Mouse (Mus musculus): ENCODE data around the gene Cacna2d1.

Gene Cacna2d1

DNA sequence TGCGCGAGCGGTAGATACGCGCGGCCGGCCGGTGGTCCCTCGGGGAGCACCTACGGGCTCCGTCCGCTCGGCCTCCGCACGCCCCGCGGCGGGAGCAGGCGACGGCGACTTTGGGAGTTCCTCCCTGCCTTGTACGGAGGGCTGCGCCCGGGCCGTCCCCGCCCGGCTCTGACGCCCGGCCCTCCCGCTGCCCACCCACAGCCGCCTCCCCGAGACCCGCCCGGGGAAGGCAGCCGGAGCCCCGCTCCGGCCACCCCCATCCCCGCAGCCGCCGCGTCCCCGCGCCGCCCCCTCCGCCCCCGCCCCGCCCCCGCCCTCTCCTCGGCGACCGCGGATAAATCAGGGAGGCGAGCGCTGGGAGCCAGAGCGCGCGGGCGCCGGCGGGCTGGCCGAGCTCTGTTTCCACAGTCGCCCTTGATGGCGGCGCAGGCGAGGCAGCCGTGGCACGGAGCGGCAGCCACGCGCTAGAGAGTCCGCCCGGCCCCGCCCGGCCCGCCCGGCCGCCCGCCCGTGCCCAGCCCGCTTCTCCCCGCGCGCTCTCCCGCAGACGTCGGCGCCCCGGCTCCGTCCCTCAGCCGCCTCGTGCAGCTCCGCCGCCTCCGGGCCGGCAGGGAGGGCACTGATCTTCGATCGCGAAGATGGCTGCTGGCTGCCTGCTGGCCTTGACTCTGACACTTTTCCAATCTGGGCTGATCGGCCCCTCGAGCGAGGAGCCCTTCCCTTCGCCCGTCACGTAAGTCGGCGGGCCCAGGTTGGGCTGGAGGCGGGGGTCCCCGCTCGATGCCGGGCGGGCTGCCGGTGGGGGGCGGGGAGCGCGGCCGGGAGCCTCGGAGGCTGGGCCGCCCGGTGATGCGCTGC lies at the start of gene Cacna2d1:
Gene Cacna2d1 (plus strand): TSS at position 316 of the 858 bp plus-strand sequence.
- peak; percentile 74 for DNase-seq (ENCODE audit: low read depth)

DNA sequence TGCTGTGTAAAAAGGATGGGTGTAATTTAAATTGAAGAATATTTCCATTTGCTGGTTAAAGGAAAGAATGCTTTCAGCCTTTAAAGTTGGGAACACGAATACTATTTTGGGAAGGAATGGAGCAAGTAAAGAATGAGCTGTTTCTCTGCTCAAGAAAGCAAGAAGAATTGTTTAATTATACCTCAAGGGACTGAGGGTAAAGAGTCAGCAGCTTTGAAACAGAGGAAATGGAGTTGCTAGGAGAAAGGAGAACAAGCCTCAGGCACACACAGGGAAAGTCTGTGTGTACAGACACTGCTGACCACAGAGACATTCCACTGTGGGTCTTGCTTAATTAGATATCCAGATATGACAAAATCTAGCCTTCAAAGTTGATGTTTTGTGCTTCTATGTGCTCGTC lies 39.4 kb upstream of the Cacna2d1 start:
- DNase-seq (ENCODE audit: low read depth): no peak

DNA sequence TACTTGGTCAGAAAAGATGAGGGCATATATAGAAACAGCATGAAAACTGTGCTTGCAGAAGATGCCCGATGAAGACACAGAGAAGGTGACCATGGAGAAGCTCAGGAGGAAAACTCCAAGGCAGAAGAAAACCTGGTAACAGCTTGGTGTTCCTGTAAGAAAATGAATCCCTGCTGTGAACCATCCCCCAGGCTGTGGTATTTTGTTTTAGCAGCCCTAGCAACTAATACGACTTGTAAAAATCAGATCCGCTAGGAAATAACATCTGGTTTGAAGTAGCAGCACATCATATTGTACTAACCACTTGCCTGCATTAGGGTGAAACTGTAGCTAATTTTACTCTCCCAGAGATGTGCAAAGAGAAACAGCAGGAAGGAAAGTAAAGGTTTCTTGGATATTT lies 37.8 kb upstream of the Cacna2d1 start:
- DNase-seq (ENCODE audit: low read depth): no peak

DNA sequence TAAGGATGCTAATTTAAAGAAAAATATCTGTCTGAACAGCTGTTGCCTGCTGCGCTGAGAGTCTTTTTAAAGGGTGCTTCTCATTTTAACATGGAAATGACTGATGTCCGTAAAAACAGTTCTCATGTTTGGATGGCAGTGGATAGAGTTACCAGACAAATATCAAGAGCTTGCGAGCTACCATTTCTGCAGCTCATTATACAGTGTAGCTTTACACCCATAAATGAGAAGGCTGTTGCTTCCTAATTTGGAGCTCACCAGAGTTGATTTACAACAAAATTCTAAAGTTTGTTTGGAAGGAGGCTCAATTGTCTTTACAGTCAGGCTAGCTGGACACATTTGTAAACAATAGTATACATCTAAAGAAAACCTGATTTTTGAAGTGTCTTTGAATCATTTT lies 28.0 kb upstream of the Cacna2d1 start:
- no peak for DNase-seq (ENCODE audit: low read depth)

DNA sequence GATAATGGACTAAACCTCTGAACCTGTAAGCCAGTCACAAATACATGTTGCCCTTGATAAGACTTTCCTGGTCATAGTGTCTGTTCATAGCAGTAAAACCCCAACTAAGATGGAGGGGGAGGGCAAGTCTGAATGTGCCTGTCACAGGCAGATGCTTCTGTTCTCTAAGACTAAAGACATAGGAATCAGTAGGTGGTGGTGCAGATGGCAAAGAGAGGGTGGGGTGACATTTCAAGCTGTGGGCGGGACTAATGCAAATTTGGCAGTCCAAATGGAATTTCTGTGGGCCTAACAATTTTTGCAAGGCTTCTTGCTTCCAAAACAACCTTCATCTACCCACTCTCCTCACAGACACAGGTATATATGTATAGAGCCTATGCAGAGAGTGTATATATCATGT lies 19.6 kb upstream of the Cacna2d1 start:
- no peak for DNase-seq (ENCODE audit: low read depth)

DNA sequence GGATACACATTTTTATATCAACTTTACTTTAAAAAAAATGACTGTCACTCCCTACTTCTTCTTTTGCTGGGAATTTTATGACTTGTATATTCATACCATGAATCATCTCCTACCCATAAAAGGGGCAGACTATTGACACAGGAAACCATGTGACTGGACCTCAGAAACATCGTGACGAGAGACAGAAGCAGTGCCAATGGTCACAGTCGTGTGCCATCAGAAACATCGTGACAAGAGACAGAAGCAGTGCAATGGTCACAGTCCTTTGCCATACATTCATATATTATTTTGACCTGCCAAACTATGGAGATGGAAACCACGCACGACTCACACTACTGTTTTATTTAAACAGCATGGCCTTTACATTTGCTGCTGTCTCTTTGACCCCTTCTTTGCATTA lies 6.0 kb upstream of the Cacna2d1 start:
- DNase-seq (ENCODE audit: low read depth): no peak

DNA sequence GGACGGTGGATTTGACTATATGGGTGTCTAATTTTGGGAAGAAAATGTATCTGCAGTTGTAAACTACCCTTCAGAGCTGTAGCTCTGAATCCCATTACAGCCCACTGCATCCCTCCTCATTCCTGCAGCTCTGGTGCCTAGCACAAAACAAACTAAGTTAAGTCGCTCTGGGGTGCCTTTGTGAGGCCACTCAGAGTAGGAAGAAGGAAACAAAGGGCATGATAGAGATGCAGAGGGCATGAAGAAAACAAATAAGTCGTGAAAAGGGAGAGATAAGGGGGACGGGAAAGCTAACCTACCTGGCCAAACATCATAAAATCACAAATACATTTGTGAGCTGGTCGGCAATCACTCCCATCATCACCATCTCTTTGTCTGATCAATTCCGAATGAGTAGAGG lies 1.5 kb upstream of the Cacna2d1 start:
- DNase-seq (ENCODE audit: low read depth): no peak

DNA sequence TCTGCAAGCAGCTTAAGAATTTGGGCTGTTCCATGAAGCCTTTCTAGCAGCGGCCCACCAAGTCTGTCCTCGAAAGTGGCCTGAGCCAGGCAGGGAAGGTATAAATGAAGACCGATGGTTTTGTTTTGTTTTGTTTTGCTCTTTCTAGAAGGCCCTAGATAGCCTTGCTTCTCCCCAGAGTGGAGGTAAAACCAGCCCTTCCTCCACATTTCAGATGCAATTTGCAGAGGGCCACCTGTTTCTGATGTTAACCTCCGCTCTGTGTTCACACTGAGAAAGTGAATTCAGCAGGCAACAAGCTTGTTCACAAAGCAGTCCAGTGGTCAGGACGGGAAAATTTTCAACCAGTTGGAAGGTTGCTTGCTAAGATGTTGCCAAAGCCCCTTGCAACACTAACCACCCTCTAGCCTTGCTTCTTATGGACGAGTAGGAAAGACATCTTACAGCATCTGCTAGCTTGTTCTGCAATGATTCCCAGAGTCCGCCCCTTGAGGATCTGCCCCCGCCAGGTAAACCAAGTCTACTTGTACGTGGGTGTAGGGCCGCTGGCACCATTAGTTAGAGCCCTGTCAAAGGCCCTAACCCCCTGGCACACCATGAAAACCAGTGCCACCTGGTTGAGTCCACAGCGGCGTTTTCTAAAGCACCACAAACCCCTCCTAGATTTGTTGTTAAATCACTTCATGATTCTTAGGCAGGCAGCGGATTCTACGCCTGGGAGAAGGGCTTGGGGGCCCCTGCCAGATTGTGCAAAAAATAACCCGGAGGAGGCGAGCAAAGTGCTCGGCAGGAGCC lies 713 bp upstream of the Cacna2d1 start:
- DNase-seq (ENCODE audit: low read depth): peak; percentile 34

DNA sequence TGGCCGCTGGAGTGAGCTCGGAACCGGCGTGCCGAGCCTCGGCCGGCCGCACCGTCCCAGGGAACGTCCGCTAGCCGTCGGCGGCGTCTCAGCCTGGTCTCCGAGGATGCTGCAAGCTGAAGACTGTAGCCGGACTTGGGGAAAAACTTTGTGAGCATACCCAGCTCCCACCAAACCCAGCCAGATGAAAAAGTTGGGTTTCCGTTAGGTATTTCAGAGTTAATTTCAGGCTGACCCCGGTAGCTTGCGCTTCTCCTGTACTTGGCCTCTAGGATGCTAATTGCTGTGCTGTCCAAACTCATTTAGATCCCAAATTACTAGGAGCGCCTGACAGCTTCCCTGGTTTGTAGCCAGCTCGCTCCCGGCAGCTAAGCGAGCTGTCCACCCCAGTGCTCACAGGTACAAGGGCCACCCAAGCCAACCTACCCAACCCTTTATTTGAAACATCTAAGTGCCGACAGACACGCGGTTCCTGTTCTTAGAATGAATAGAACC lies 790 bp downstream of the Cacna2d1 start:
- no peak for DNase-seq (ENCODE audit: low read depth)

DNA sequence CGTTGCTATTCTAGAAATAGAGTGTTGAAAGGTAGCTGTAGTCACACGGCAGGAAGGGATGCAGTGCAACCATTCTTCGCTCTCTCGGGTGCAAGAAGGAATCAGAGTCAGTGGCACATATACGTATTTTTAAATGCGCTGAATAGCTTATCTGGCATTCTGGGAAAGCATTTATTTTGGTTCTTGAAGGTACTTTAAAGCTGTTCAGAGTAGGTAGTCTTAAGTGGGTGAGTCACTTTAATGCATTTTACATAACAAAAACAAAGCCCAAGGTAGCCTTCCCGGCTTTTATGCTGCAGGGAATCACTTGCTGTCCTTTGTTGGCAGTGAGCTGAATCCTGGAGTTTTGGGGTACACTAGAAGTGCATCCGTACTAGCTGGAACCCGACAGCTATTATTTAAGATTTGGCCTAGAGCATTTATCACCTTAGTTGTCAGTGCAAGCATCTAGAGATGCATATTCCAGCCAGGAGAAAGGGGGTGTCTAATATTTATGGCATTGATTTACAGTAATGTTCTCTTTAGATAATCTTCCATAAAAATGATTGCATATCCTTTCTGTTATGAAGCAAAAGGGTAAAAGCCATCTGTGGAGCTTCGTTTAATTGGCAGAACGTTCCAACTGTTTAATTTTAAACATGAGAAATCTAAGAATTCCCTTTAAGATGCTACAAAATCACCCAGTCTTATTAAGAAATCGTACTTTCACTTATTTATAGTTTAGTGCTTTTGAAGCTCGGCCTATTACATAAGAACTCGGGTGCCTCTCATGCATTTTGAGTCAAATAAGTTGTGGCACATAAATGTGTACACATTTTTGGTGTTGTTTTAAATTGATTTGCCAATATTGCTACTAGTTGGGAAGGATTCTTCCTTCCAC lies 1.6 kb downstream of the Cacna2d1 start:
- no peak for DNase-seq (ENCODE audit: low read depth)

DNA sequence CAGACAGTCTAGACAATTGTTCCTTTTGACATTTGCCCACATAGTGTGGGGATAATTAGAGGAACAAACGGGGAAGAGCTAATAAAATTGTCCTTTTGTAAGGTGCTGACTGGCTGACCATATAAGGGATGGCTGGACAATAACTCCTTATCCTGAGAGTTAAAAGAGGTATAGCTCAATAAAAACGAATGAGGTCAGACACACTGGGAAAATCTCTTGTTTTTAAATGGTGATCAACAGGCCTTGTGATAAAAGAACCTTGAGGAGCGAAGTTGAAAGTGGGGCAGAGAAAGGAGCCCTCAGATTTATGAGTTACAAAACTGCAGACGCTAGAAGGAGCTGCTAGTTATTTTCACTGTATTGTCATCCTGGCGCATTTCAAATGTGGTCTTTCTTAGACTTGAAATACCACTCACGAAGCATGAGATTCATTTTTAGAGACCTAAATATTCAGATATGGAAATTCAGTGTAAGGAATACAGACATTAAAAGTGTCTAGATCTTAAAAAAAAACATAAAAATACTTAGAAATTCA lies 6.8 kb downstream of the Cacna2d1 start:
- DNase-seq (ENCODE audit: low read depth): no peak

DNA sequence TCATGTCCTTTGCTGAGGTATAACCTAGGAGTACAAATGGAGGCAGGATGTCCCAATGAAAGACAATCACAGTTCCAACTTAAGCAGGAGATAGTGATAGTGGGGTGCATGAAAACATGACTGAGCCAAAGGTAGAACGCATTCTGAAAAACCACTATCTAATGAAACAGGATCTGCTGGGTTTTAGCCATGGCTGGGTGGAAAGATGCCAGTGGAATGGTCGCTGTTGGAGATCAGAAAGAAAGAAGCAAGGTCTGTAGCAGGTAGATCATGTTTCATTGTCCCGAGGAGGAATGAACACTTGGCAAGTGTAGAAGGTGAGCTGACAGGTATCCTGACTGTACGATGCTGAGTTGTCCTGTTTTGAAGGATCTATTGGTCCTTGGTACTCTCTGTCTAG lies 7.6 kb downstream of the Cacna2d1 start:
- DNase-seq (ENCODE audit: low read depth): no peak

DNA sequence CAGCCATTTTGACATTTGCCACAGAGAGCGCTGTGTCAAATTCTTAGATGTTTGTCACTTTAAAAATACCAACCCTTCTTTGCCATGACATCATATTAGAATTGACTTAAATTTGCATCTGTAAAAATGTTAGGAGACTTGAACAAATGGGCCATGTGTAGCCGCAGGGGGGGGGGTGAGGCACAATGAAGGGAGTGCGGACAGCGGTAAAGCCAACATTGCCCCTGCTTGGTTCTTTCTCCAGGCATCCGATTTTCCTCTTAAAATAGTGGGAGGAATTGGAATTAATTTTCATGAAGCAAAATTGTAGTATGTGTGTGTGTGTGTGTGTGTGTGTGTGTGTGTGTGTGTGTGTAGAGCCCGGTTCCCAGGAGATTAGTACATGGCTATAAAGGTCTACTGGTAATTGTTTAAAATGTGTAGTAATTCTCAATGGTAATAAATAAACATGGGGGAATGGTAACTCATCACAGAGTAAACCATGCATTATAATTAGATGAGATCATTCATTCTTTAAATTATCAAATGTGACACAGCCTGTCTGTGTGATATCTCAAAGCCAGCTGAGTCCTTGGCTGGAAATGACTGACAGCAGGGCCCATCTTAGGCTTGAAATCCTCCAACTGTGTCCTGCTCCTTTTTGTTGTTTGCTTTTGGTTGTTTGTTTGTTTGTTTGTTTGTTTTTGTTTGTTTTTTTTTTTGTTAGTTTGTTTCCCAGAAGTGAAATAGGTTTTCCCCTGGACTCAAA lies 14.0 kb downstream of the Cacna2d1 start:
- DNase-seq (ENCODE audit: low read depth): no peak

DNA sequence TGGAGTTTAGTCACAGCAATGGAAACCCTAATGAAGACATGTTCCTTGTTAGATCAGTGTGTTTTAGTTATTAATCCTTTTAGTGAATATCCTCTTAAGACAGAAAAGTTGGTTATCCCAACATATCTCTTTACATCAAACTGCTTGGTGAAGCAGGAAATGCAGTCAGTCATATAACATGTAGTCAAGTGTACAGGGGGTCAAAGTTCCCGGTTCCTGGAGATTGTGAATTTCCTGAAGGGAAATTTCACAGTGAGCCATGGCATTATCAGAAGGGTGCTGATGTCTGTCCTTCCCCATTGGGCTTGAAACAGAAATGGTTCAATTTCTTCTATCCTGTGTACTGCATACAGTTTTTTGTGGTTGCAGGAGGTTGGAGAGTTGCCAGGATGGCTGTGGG lies 25.3 kb downstream of the Cacna2d1 start:
- peak; percentile 6 for DNase-seq (ENCODE audit: low read depth)

DNA sequence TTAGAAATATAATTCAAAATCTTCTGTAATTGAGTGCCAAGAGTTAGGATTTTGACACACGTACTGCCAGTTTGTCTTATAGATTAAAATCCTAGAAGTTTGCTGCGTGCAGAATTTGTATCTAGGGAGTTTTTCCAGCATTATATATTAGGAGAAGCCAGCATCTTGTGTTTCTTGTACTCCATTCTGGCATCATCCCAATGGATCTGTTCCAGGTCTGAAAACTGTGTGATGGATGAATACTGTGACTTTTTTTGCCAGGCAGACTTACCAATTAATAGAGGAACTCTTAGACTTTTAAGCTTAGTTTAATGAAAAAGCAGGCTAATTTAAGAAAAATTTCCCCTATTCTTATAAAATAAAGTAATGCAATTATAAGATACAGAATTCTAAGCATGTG lies 27.4 kb downstream of the Cacna2d1 start:
- peak; percentile 49 for DNase-seq (ENCODE audit: low read depth)

DNA sequence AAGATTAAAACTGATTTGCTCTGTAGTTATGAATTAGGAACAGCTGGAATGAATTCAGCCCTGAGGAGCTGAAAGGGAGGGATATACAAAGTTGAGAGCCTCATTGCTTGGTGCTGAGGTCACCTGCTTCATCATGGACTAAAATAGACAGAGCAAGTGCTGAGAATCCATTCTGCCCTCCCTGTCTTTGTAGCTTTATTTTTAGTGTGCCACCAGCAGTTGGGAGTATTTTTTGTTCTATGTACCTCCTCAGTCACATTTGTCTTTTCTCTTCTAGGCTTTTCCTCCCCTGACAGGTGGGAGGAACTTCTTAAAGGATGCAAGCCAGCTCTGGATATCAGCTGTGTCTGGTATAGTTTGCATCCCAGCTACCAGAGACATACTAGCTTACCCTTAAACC lies 32.4 kb downstream of the Cacna2d1 start:
- DNase-seq (ENCODE audit: low read depth): peak; percentile 33

DNA sequence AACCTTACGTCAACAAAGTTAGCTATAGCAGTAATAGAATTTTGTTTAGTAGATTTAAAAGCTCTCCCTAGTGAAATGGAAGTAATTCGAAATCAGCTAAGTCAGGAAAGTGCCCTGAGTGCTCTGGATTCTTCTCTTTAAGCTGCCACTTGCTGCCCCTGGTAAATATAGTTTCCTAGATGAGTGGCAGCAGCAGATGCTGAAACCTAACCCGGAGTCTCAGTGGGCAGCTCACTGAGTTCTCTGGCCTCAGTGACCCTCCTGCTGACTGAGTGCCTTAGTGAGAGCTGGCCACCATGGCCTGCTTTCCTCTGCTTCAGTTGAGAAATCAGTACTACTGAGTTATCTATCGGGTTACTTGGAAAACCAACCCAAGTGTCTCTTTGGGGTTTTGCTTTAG lies 37.3 kb downstream of the Cacna2d1 start:
- no peak for DNase-seq (ENCODE audit: low read depth)

DNA sequence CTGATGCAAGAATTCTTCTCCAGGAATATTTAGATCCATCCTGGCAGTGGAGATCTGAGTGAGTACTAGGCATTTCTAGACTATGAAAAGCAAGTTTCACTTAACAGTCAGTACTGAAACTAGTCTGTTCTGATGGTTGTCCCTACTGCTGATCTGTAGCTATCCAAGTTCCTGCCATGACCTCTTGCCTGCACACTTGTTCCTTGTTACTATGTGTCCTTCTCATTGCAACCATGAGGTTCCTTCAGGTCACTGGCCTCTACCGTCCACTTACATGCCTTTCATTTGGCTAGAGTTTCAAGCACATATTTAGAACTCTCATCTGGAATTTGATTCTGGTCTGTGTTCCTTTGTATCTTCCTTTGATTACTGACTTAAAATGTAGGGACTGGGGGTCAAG lies 37.9 kb downstream of the Cacna2d1 start:
- no peak for DNase-seq (ENCODE audit: low read depth)

DNA sequence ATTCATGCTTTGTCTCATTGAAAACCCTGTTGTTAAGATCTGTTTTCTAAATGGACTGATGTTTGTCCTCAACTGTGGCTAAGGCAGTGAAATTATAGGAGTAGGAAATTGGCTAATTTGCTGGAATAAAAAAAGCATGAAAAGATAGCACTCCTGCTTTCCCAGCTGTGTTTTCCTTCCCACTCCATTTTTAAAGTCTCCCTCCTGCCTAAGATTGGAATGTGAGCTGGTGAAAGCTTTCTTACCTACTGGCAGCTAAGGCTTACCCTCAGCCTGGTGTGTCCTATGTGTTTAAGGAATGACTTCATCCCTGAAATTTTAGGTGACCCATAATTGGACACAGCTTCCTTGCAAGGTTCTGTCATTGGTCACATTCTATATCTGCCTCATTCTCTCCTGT lies 40.2 kb downstream of the Cacna2d1 start:
- DNase-seq (ENCODE audit: low read depth): no peak

DNA sequence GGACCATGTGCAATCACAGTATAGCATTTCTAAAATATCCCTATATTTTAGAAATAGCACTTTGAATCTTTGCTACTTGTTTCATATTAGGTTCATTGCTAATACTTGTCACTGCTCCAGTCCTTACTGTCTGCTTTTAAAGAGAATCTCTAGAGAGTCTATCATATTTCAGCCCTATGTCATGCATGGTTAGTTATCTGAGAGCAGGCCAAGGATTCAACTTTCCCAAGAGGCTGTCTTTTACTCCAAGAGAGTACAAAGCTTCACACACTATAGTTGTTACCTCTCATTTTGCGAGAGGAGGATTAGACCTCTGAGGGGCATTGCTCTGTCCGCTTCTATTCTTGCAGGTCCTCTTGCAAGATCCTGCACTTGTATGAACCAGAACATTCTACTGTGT lies 44.7 kb downstream of the Cacna2d1 start:
- no peak for DNase-seq (ENCODE audit: low read depth)

DNA sequence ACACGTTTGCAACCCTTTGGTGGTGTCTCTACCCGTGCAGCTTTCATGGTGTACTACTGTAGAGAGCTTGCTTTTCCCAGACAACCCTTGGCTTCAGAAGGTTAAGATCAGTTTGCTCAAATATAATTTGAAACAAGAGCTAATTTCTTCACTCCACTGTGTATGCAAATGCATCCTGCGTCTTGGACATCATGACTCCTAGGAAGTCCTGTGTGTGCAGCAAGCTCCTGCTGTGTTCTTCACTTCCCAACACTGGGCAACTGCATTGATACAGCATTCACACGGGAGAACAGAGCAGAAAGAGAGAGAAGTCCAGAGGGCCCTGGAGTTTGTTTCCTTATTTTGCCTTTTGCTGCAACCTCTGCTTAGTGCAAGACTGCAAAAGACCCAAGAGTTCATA lies 48.1 kb downstream of the Cacna2d1 start:
- no peak for DNase-seq (ENCODE audit: low read depth)
